Mouse (Mus musculus): ENCODE data around the gene Elfn2.

Elfn2 gene

DNA sequence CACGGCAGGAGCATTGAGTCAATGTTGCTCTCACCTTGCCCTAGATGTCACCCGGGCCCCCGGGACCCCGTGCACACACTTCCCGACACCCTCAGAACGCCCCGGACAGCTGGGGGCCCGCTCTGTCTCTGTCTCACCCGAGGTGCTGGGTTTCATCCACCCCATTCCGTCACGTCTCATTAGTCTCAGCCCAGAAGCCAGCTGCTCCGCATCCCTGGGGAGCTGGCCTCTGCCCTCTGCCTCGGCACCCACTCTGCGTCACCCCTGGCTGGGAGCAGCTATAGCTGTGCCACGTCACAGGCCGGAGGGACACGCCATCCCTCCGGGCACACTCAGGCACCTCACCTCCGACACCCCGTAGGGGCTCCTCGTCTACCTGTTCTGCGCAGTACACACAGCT lies 38.3 kb downstream of the Elfn2 start:
- no peak for DNase-seq

DNA sequence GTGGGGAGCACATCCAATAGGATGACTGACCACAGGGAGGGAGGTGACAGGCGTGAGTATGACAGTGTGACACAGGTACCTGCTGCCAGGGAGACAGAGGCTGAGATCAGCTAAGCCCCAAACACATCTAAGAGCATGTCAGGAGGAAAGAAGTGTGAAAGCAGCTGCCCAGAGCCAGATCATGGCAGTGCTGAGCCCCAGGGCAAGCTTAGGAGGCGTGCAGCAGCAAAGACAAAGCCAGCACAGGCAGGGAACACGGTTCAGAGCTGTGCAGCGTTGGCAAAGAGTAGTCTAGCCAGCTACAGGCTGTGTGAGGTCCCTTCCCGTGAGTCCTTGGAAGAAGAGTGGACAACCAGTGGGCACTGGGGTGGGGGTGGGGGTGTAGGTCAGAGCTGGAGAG lies 40.9 kb downstream of the Elfn2 start:
- DNase-seq, result no peak

DNA sequence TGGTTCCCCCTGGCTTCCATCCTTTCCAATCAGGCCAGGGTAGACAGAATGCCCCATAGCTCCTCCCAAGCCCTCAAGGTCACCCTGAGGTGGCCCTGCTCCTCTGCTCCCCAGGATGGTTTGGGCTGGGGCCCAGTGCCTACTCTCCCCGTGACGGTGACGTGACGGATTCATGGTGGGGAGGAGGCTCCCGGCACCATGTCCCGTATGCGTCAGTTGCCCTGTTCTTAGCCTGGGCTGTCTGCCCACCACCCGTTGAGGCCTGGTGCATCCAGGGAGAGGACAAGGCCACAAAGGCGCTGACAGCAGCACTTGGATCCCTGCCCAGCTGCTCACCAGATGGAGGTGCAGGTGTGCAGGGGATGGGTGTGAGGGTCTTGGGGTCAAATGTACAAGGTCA lies 41.6 kb downstream of the Elfn2 start:
- no peak for DNase-seq

DNA sequence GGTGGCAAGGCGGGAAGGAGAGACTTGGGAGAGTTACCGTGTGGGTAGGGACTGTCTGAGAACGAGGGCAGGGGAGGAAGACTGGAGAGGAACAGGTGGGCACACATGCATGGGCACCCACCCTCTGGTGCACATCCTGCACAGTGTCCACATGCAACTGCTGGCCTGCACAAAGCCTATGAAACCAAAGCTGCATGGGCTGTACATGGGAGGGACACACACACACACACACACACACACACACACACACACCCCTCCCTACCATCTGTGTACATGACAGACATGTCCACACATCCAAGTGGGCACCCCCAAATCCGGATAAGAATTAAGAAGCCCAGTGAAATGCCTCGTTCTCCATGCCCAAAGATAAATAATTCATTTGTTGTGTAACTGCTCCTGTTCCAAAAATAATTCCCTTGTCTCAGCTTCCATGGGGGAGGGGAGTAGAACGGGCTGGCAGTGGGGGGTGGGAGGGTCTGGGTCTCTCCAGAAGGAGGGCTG lies 43.6 kb downstream of the Elfn2 start:
- DNase-seq, result no peak

DNA sequence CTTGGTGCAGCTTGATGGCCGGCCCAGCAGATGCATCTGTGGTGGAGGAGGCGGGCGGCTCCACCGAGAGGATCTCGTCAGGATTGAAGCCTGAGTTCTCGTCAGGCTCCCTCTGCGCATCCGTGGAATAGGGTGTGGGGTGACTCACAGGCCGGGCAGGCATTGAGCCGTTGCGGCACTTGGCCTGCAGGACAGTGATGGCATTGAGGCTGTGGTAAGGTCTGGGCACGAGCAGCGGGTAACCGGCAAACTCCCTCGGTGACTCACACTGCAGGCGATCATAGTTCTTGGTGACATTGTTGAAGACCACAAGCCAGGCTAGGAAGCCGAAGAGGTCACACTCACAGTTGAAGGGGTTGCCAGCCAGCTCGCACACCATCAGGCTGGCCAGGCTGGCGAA lies 45.1 kb downstream of the Elfn2 start:
- no peak for DNase-seq

DNA sequence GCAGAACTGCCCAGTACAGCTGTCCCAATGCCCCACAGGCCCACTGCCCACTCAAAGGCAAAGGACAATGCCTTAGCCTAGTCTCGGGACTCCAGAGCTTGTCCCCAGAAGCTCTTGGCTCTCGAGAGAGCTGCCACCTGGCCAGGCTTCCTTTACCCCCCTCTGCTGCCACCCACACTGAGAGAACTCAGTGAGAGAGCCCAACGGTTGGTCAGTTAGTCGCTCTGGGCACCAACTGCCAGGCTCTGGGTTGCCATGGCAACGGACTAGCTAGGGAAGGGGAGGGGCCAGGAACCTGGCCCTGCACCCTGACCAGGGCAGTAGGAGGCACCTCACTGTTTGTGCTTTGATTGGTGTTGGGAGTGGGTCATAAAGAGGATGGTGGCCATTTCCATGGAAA lies 48.2 kb downstream of the Elfn2 start:
- DNase-seq, result no peak

DNA sequence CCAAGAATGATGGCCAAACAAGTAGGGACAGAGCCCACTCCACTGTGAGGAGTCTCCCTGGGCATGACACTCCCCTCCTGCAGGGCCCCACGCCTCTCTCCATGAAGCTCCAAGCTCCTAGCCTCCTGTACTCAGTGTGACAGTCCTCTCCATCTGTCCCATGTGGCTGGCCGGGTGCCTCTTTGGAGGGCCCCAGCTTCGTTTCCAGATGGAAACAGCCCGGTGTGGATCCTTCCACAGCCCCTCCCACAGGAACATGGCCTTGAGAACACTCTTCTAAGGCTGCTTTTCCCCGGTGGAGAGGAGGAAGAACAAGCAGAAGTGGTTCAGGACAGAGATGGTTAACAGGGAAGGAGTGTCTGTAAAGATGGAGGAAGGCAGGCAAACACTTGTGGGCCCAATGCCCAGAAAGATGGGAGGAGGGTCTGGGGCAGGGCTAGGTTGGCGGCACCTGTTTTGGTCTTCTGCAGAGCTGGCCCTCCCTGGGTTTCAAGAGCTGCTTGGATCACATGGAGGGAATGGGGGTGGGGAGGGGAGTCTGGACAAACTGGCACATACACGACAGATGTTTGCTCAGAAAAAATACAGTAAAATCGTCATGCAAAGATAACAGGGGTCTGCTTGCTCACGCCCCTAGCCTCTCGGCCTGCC lies 49.2 kb downstream of the Elfn2 start:
- DNase-seq, result no peak

GRCm38 (mm10) chr15:78664268-78664667 lies 54.3 kb downstream of the Elfn2 start:
- DNase-seq, result no peak

GRCm38 (mm10) chr15:78651169-78651568 lies 67.4 kb downstream of the Elfn2 start:
- no peak for DNase-seq

DNA sequence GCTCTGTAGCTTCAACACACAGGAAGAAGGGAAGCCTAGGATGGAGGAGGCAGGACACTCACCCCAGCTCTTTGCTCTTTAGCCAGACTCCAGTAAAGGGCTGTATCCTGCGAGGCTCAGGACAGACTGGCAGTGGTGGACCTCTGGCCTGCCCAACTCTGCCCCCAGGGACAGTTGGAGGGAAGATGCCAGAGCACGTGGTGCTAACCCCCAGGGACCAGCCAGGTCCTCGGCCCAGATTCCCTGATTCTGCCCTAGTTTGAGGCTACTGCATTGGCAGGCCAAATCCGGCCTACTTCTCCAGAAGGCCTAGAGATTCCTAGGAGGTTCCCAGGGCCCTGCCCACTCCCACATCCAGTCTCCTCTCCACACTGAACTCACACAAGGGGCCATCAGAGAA lies 70.8 kb downstream of the Elfn2 start:
- no peak for DNase-seq

- DNase-seq, result peak; percentile 42
Observed at GRCm38 (mm10) chr15:78644606-78645005, 74.0 kb downstream of the Elfn2 start.

DNA sequence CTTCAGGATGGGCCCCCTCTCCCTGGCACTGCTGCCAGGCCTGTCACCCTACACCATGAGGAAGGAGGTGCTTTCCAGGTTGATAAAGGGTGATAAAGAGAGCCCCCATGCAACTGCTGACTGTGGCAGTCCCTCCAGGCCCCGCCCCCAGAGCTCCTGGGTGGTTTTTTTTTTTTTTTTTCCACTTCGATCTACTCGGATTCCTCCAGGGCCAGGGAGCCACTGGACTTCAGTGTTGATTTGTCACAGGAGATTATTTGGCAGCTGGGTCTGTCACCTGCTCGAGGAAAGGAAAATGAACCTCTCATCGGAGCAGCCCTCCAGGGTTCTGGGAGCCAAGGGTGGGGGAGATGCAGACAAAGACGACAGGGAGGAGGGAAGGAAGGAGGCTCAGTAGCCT lies 74.9 kb downstream of the Elfn2 start:
- no peak for DNase-seq

DNA sequence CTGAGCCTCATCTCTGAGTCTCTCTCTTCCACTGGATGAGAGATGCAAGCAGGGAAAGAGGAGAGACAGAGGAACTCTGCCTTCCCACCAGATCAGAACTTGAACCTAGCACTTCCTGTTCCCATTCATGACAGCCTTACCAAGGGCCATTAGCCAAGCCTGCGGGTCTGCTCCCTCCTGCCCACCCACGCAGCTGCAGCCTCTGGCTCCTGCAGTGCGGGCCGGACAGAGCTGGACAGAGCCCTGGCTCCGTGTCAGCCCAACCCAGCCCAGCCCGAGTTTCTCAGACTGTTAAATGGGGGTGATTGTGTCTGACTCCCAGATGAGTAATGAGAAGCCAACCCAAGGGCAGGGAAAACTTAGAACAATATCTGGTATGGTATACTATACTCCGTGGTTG lies 83.3 kb downstream of the Elfn2 start:
- no peak for DNase-seq

DNA sequence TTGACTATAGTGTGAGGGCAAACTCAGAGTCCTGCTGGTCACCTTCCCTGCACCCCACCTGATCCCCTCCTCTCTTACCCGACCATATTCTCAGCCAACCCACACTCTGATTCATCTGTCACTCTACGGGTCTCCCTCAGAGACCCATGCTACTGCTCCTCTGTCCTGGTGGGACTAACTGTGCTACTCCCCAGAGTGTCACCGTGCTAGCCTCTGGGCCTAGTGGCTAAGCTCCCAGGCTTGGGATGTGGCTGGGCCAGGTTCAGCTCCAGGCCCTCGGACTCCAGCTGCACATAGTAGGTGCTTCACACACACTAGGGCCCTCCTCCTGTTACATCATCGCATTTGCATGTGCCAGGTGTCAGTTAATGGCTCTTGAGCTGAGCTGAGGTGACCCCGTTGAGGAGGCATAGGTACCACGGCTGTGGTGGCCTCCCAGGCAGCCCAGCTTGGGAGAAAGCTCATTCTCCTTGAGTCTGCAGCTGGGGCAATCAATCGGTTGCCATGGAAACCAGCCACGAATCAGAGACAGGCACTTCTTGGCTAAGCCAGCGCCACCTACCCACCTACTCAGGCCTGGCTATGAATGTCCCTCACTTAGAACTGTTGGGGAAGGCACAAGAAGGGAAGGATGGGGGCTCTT lies 84.4 kb downstream of the Elfn2 start:
- DNase-seq, result peak; percentile 63

DNA sequence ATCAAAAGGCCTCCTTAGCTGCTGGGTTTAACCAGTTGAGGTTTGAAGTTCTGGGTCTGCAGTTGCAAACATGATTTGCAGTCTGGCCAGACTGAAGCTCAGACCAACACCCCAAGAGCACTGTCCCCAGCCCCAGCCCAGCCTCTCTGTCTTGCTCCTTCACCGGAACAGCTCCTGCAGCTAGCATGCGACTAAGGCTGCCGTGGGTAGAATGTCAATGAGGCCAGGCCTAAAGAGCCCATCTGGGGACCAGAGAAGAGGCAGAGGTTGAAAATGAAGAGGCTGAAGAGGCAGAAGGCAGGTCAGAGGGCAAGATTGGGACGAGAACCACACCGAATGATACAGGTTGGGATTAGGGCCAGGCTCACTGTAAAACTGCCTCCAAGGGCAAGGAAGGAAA lies 85.2 kb downstream of the Elfn2 start:
- DNase-seq, result no peak

- no peak for DNase-seq
Observed at GRCm38 (mm10) chr15:78632387-78632786, 86.2 kb downstream of the Elfn2 start.

GRCm38 (mm10) chr15:78626285-78626684 lies 92.3 kb downstream of the Elfn2 start:
- DNase-seq, result no peak

DNA sequence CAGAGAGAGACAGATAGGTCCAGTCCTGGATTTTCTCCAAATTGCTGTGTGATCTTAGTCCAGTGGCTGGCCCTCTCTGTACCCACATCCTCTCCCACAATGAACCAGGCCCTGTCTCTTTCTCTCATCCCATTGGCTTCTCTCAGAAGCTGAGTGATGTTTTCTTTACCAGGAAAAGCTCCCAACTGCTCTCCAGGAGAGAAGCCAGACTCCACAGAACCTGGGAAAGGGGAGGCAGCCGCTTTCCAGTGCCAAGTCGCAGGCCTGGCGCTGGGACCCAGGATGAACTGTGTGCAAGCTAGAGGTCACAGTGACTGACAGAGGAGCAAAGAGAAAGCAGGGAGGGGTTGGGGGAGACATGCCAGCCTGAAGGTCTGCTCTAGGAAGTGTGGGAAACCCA lies 93.6 kb downstream of the Elfn2 start:
- no peak for DNase-seq

GRCm38 (mm10) chr15:78624431-78624950 lies 94.1 kb downstream of the Elfn2 start:
- DNase-seq, result peak; percentile 29

DNA sequence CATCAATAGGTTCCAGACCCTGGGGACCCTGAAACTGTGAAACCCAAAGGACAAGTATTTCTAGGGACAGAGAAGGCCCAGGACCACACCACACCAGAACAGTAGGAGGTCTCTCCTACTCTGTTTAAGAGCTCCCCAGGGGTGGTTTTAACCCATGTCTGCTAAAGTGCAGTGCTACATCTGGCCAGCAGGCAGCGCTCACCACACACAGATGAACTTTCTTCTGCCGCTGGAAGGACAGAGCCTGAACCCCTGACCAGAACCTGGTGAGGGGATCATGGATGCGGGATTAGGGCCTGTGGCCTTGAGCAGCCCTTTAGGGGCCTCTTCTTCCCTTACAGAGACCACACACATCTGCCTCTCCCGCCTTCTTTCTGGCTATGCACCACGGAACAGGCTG lies 95.1 kb downstream of the Elfn2 start:
- DNase-seq, result peak; percentile 77
